Mouse (Mus musculus) thymus, adult 2 months (tissue): ENCODE measurements around the gene Gap43.

Experiments
- CTCF ChIP-seq: fragments of 200-500 bp; IDR thresholded peaks from 2 replicates; pipeline ENCODE4 v1.5.1; 2012; ENCODE audit warnings: mild to moderate bottlenecking, control low read depth, low read length, moderate library complexity, borderline replicate concordance; ENCODE audit not compliant: control insufficient read depth, poor library complexity, insufficient read depth; ENCODE audit errors: extremely low read depth
- POLR2A ChIP-seq: fragments of 200-500 bp; IDR thresholded peaks from 2 replicates; pipeline ENCODE4 v1.6.1; 2012; ENCODE audit warnings: mild to moderate bottlenecking, low read length, control low read depth, moderate library complexity; ENCODE audit not compliant: control insufficient read depth, poor library complexity, insufficient read depth; ENCODE audit errors: extremely low read depth

GRCm38 (mm10) chr16:42312125-42312524 is 28.3 kb downstream of the Gap43 start:
- TF ChIP-seq CTCF, result no peak
- no peak for TF ChIP-seq POLR2A
